Mouse (Mus musculus) adrenal gland, adult 8-10 months (tissue): ENCODE measurements around the gene Slc24a2. TPM values are rescaled to one million over a fixed set of nuclear protein-coding genes. Genes with fewer than 3 reads are reported as not detected.

Experiments
- DNase-seq: peaks from one replicate; pipeline ENCODE4 v3.0.0; 2022
- total RNA-seq, 4 experiments: library from RNA; stranded (reverse); gene quantifications; 2 replicates each; pipeline ENCODE4 v1.2.4; 2022

Slc24a2 gene
- total RNA-seq, 4 experiments from 2014 or later: 21.3 to 39.7 (median 28.3) TPM

DNA sequence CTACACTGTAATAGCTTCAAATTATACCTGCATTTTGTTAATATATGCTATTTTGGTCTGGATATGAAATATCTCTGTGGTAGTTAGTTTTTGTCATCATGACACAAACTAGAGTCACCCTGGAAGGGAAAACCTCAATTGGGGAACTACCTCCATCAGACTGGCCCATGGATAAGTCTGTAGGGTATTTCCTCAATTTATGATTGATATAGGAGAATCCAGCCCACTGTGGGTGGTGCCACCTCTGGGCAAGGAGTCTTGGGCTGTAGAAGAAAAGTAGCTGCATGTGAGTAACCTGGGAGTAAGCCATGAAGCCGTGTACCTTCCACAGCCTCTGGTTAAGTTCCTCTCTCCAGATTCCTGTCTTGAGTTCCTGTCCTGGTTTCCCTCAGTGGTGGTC lies 281.5 kb downstream of the Slc24a2 start:
- DNase-seq: no peak

GRCm38 (mm10) chr4:86943296-86943695 lies 287.0 kb downstream of the Slc24a2 start:
- no peak for DNase-seq

DNA sequence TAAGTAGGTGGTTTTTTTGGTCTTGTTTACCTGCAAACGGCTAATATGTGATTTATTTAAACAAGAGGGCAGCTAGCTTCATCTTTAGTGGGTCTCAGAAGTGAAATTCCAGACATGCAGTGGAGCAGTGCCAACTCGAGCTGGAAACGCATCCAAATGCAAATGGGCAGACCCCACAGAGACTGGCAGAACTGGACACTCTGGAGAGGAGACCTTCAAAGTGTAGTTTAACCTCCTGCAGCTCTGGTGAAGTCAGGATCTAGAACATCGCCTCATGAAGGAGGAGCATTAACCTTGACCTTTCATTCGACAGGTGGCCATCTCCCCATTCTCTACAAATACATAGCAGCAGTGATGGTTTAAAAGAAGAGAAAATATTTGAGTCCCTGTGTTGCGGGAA lies 287.6 kb downstream of the Slc24a2 start:
- no peak for DNase-seq

DNA sequence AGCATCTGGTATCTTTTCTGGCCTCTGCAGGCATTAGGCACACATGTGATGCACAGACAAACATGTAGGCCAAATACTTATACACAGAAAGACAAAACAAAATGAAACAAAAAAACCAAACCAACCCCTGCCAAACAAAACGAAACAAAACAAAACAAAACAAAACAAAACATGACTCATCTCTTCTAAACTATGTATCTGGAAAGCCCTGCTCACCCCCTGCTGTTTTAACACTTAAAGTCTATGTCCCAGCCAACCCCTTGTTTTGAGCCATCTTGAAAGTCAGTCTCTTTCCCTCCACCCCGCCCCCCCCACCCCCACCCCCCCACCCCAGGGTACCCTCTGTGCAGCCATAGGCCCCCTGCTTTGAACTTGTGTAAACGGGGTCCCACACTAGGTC lies 293.6 kb downstream of the Slc24a2 start:
- DNase-seq: no peak

GRCm38 (mm10) chr4:86936217-86936616 lies 294.1 kb downstream of the Slc24a2 start:
- no peak for DNase-seq
